Mouse (Mus musculus) thymus, postnatal 0 days (tissue): Measurements from ENCODE around the gene Acot6. TPM values are rescaled to one million over a fixed set of nuclear protein-coding genes. Genes with fewer than 3 reads are reported as not detected.

Experiments used
- DNase-seq: peaks from one replicate; pipeline ENCODE4 v3.0.0-alpha.2; 2015; ENCODE audit warnings: low spot score
- polyA plus RNA-seq: library from polyadenylated mRNA; unstranded; fragments of >200 nt; fragmentation: Nextera tagmentation; extraction: Ambion mirVana; gene quantifications from 2 replicates; pipeline ENCODE4 v1.2.1, GENCODE M21; 2015

Gene Acot6
- polyA plus RNA-seq, 1 experiment from 2014 or later, result 0.95 TPM

- DNase-seq, result no peak
Observed at GRCm38 (mm10) chr12:84152352-84153190, 52.1 kb downstream of the Acot6 start.

- no peak for DNase-seq
Observed at GRCm38 (mm10) chr12:84153414-84153813, 53.0 kb downstream of the Acot6 start.

GRCm38 (mm10) chr12:84154786-84155522, 54.5 kb downstream of the Acot6 start:
- DNase-seq, result no peak

- DNase-seq, result no peak
Observed at GRCm38 (mm10) chr12:84155523-84155871, 55.0 kb downstream of the Acot6 start.

- DNase-seq, result no peak
Observed at GRCm38 (mm10) chr12:84156210-84156609, 55.8 kb downstream of the Acot6 start.

- DNase-seq, result no peak
Observed at GRCm38 (mm10) chr12:84158156-84158555, 57.7 kb downstream of the Acot6 start.

GRCm38 (mm10) chr12:84160491-84160890, 60.0 kb downstream of the Acot6 start:
- DNase-seq, result no peak

Other genes with a start within 250 kb of the Acot6 start
- gene Numb, start 178.7 kb upstream of the Acot6 start, polyA plus RNA-seq, result 13.6 and 14.9 TPM in 2 replicates
- gene Riox1, start 150.0 kb upstream of the Acot6 start, polyA plus RNA-seq, result 16.3 and 21.3 TPM in 2 replicates
- 0.04 TPM in 1 of 2 replicates, not detected in the other for gene Heatr4, start 115.8 kb upstream of the Acot6 start, polyA plus RNA-seq
- 14.0 and 21.8 TPM in 2 replicates for gene Acot2, start 112.8 kb upstream of the Acot6 start, polyA plus RNA-seq
- 15.5 and 19.3 TPM in 2 replicates for gene Acot1, start 91.2 kb upstream of the Acot6 start, polyA plus RNA-seq
- gene Acot4, start 62.3 kb upstream of the Acot6 start, polyA plus RNA-seq, result 0.14 and 0.36 TPM in 2 replicates
- not detected in 2 replicates for gene Gm49366, start 61.7 kb upstream of the Acot6 start, polyA plus RNA-seq
- gene Acot3, start 48.5 kb upstream of the Acot6 start, polyA plus RNA-seq, result not detected in 2 replicates
- 1.8 and 1.9 TPM in 2 replicates for gene Acot5, start 31.3 kb upstream of the Acot6 start, polyA plus RNA-seq
- gene Dnal1, start 13.7 kb downstream of the Acot6 start, polyA plus RNA-seq, result 1.6 and 2.1 TPM in 2 replicates
- gene Pnma1, start 47.8 kb downstream of the Acot6 start, polyA plus RNA-seq, result 0.18 and 0.22 TPM in 2 replicates
- gene Elmsan1, start 118.2 kb downstream of the Acot6 start, polyA plus RNA-seq, result 5.1 and 6.3 TPM in 2 replicates
- 34.7 and 35.7 TPM in 2 replicates for gene Ptgr2, start 184.6 kb downstream of the Acot6 start, polyA plus RNA-seq
- gene Zfp410, start 216.2 kb downstream of the Acot6 start, polyA plus RNA-seq, result 87.5 and 93.0 TPM in 2 replicates